Mouse (Mus musculus) liver, embryonic 14.5 days (tissue): ENCODE data around the gene Clmp. TPM values are rescaled to one million over a fixed set of nuclear protein-coding genes. Genes with fewer than 3 reads are reported as not detected.

ENCODE experiments used
- ATAC-seq: fragments of 200-750 bp; cut with Nextera tagmentation; 2 replicates; pipeline ENCODE4 v1.8.0; 2017; ENCODE audit warnings: moderate number of reproducible peaks, mild to moderate bottlenecking, moderate library complexity; ENCODE audit not compliant: insufficient read depth
- DNase-seq, 3 experiments: peaks; one replicate each; pipeline ENCODE4 v3.0.0-alpha.2; 2012 to 2013; ENCODE audit warnings: low read depth in 3 of 3, low spot score in 3 of 3
- H3K27ac ChIP-seq: fragments of 300-500 bp; sonication (generic); 2 replicates; pipeline ENCODE4 v1.5.1; 2014; ENCODE audit warnings: moderate library complexity, mild to moderate bottlenecking, control low read depth, inconsistent platforms
- H3K27me3 ChIP-seq: fragments of 300-500 bp; sonication (generic); 2 replicates; pipeline ENCODE4 v1.6.1; 2014; ENCODE audit warnings: mild to moderate bottlenecking, low read length, moderate library complexity; ENCODE audit not compliant: control insufficient read depth, insufficient read depth
- H3K36me3 ChIP-seq: fragments of 300-500 bp; sonication (generic); replicated peaks from 2 replicates; pipeline ENCODE4 v1.6.1; 2014; ENCODE audit warnings: low read depth; ENCODE audit not compliant: control insufficient read depth, insufficient read depth
- H3K4me1 ChIP-seq, 2 experiments: fragments of 200-500 bp in 1 of 2; fragments of 300-500 bp in 1 of 2; sonication (generic) in 1 of 2; replicated peaks; 2 replicates each; pipeline ENCODE4 v1.6.1; 2012 to 2014; ENCODE audit warnings: antibody characterized with exemption in 1 of 2, inconsistent platforms in 1 of 2, low read length in 1 of 2; ENCODE audit not compliant: control insufficient read depth in 2 of 2, insufficient read depth in 2 of 2
- H3K4me2 ChIP-seq: fragments of 300-500 bp; sonication (generic); 2 replicates; pipeline ENCODE4 v1.6.1; 2014; ENCODE audit warnings: low read depth, mild to moderate bottlenecking, control low read depth, moderate library complexity
- H3K4me3 ChIP-seq, 2 experiments: fragments of 200-500 bp in 1 of 2; fragments of 300-500 bp in 1 of 2; sonication (generic) in 1 of 2; 2 replicates each; pipeline ENCODE4 v1.5.1; 2012 to 2014; ENCODE audit warnings: low read depth in 2 of 2, low read length in 2 of 2, mild to moderate bottlenecking in 2 of 2, control low read depth in 1 of 2, inconsistent platforms in 1 of 2, moderate library complexity in 1 of 2; ENCODE audit not compliant: insufficient read depth in 1 of 2
- H3K9ac ChIP-seq: fragments of 300-500 bp; sonication (generic); replicated peaks from 2 replicates; pipeline ENCODE4 v1.6.1; 2014; ENCODE audit warnings: mild to moderate bottlenecking, control low read depth, moderate library complexity
- H3K9me3 ChIP-seq: fragments of 300-500 bp; sonication (generic); 2 replicates; pipeline ENCODE4 v1.6.1; 2016; ENCODE audit warnings: low read length, mixed read lengths; ENCODE audit not compliant: control insufficient read depth
- CTCF ChIP-seq: IDR thresholded peaks from 2 replicates; pipeline ENCODE4 v1.5.1; 2016; ENCODE audit warnings: antibody characterized with exemption, low read depth, control low read depth
- EP300 ChIP-seq: IDR thresholded peaks from 2 replicates; pipeline ENCODE4 v1.6.1; 2016; ENCODE audit warnings: antibody characterized with exemption, low read depth
- WGBS: fragments of 180-500 bp; shearing (Covaris S2); extraction: QIAGEN DNeasy Blood & Tissue Kit; methylation state at CpG from one replicate; pipeline ENCODE4 v1.1.7; 2014; ENCODE audit not compliant: insufficient replicate concordance; 5-methylcytosine and 5-hydroxymethylcytosine counted together
- polyA plus RNA-seq, 2 experiments: library from polyadenylated mRNA; depleted of rRNA in 1 of 2; stranded (reverse) in 1 of 2; unstranded in 1 of 2; fragments of >200 nt; fragmentation: Nextera tagmentation in 1 of 2; extraction: Ambion mirVana in 1 of 2; gene quantifications; 2 replicates each; pipeline versions ENCODE4 v1.2.1 to v1.2.3; 2012 to 2014

Clmp gene
- polyA plus RNA-seq, 2 experiments, result 0.55 to 0.59 TPM

GRCm38 (mm10) chr9:40675203-40675958 is 10.4 kb upstream of the Clmp start:
- ATAC-seq, result no peak
- H3K4me2 ChIP-seq, result no peak overlapping the region

GRCm38 (mm10) chr9:40678653-40679052 is 7.1 kb upstream of the Clmp start:
- TF ChIP-seq CTCF (no peak), EP300 (no peak)
- WGBS, result 38% methylated on average over 4 of the region's 4 CpGs
- DNase-seq, result no peak
- Histone ChIP-seq H3K27me3 (no peaks in the 10 kb centered on the region), H3K4me2 (no peak overlapping the region), H3K36me3 (no peaks in the 10 kb centered on the region), H3K4me3 (no peak overlapping the region), H3K4me1 (no peaks in the 10 kb centered on the region), H3K9me3 (no peaks in the 10 kb centered on the region), H3K9ac (no peak overlapping the region), H3K27ac (no peak overlapping the region)
- no peak for ATAC-seq

More at GRCm38 (mm10) chr9:40675203-40675958, 10.4 kb upstream of the Clmp start:
- WGBS, result 52% methylated on average over 12 of the region's 12 CpGs
- no peak overlapping the region for H3K9ac ChIP-seq
- H3K36me3 ChIP-seq, result no peaks in the 10 kb centered on the region
- no peak for TF ChIP-seq CTCF
- TF ChIP-seq EP300, result no peak
- no peaks in the 10 kb centered on the region for H3K4me1 ChIP-seq
- H3K9me3 ChIP-seq, result no peaks in the 10 kb centered on the region
- H3K27me3 ChIP-seq, result no peaks in the 10 kb centered on the region
- DNase-seq, result no peak
- no peak overlapping the region for H3K4me3 ChIP-seq
- H3K27ac ChIP-seq, result no peak overlapping the region

GRCm38 (mm10) chr9:40686421-40686899 is 698 bp downstream of the Clmp start:
- H3K27ac ChIP-seq, result no peak overlapping the region
- no peaks in the 10 kb centered on the region for H3K36me3 ChIP-seq
- 2% methylated on average over 23 of the region's 23 CpGs for WGBS
- H3K4me3 ChIP-seq, result peak overlapping the region; percentile 44 to 46
- peaks cover 15% of the 10 kb centered on the region for H3K27me3 ChIP-seq
- H3K9ac ChIP-seq, result no peak overlapping the region
- no peaks in the 10 kb centered on the region for H3K4me1 ChIP-seq
- no peak for TF ChIP-seq EP300
- no peak for TF ChIP-seq CTCF
- ATAC-seq (no peak), DNase-seq (no peak)
- peak overlapping the region; percentile 54 for H3K4me2 ChIP-seq
- H3K9me3 ChIP-seq, result no peaks in the 10 kb centered on the region

DNA sequence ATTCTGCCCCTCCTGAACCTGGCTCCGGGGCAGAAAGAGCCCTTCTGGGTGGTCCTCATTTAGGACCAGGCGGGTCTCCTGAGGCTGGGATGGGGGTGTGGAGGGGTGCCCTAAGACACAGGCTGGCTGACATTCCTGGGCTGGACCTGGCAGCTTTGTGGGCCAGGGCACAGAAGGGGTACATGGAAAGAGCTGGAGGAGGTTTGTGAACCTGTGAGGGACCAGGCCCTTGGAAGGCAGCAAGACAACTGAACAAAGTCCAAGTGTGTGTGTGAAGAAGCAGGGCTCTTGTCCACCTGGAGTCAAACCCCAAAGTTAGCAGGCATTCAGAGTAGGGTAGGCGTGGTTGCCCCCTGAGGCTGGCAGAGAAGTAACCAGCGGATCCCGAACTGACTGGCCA is 1.3 kb downstream of the Clmp start:
- WGBS, result 40% methylated on average over 5 of the region's 5 CpGs
- Histone ChIP-seq H3K27me3 (peaks cover 15% of the 10 kb centered on the region), H3K9me3 (no peaks in the 10 kb centered on the region), H3K4me1 (no peaks in the 10 kb centered on the region), H3K36me3 (no peaks in the 10 kb centered on the region), H3K27ac (no peak overlapping the region), H3K4me3 (no peak overlapping the region), H3K9ac (no peak overlapping the region), H3K4me2 (no peak overlapping the region)
- DNase-seq (no peak), ATAC-seq (no peak)
- TF ChIP-seq EP300, result no peak
- TF ChIP-seq CTCF, result no peak

DNA sequence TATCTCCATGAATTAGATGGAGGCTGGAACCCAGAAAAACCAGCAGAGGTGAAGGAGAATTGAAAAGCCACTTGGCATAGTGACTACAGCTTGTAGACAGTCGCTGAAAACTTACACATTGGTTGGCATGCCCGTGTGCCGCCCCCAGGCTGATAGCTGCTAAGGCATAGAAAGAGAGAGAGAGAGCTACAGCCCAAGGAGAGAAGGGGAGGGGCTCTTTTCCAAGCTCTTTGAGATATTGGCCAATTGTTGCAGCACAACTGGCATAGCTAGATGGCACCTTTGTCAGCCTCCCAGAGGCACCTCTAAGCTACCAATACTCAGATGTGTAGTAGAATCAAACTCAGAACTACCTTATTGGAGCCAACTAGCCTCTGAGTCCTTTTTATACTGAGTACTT is 1.8 kb downstream of the Clmp start:
- no peak for DNase-seq
- Histone ChIP-seq H3K4me3 (no peak overlapping the region), H3K9ac (no peak overlapping the region), H3K4me2 (no peak overlapping the region), H3K36me3 (no peaks in the 10 kb centered on the region), H3K4me1 (no peaks in the 10 kb centered on the region), H3K27me3 (peaks cover 15% of the 10 kb centered on the region), H3K27ac (no peak overlapping the region), H3K9me3 (no peaks in the 10 kb centered on the region)
- 21% methylated on average over 3 of the region's 3 CpGs for WGBS
- ATAC-seq, result no peak
- TF ChIP-seq EP300 (no peak), CTCF (no peak)
